Mouse (Mus musculus): ENCODE measurements around the gene Pdk4. TPM values are rescaled to one million over a fixed set of nuclear protein-coding genes. Genes with fewer than 3 reads are reported as not detected.

Gene Pdk4
- not detected for total RNA-seq (2023)

GRCm38 (mm10) chr6:5495961-5496853 lies at the start of gene Pdk4:
Gene Pdk4 (minus strand): TSS chr6:5496309.

Other genes with a start within 250 kb of the Pdk4 start
- 1 to 10 TPM; 1.8 to 4.0 TPM for gene Pon3, start 240.0 kb downstream of the Pdk4 start, total RNA-seq (2023)
- 10 to 100 TPM; 27.9 to 36.5 TPM for gene Pon2, start 197.9 kb downstream of the Pdk4 start, total RNA-seq (2023)
- gene Asb4, start 112.9 kb downstream of the Pdk4 start, total RNA-seq (2023), result not detected
- gene Dync1i1, start 229.3 kb upstream of the Pdk4 start, total RNA-seq (2023), result not detected

All from B cell, adult 67 days (primary cell).